8 mouse cellular contexts compared by ENCODE assay signal in genomic region chr12:112743168-112743975, GRCm38 (mm10). TPM values are rescaled to one million over a fixed set of nuclear protein-coding genes. Genes with fewer than 3 reads are reported as not detected.
A peak's percentile ranks its signal among the peaks of the same experiment; 100 is the strongest.
DNase-seq lines count a peak whose midpoint lies in the region; ATAC-seq and TF ChIP-seq lines count a peak whose summit lies in the region.

No protein-coding gene starts in this region.

- H3K4me1 ChIP-seq in CH12.LX (ENCODE audit: control insufficient read depth in 1 of 2, insufficient read depth in 2 of 2), result peaks cover 28 to 54% of the 10 kb centered on the region in 2 experiments
- H3K4me1 ChIP-seq in brown adipose tissue, adult 24 weeks (ENCODE audit: control insufficient read depth, insufficient read depth, insufficient read length, low read length), result peaks cover 5% of the 10 kb centered on the region
- H3K4me1 ChIP-seq in forebrain, embryonic 12.5 days, result peaks cover 19% of the 10 kb centered on the region
- peaks cover 11% of the 10 kb centered on the region; the same call in 1 of the 2 replicates for H3K4me1 ChIP-seq in heart, postnatal 0 days (ENCODE audit: control insufficient read depth, insufficient read depth)
- H3K4me1 ChIP-seq in liver, postnatal 0 days (ENCODE audit: insufficient read depth), result peaks cover 3% of the 10 kb centered on the region; the same call in 1 of the 2 replicates
- peaks cover 22% of the 10 kb centered on the region for H3K4me1 ChIP-seq in neural tube, embryonic 15.5 days

- in situ Hi-C loops in CH12.LX (cut with MboI; ENCODE audit: low pct_ligation_motif_present, low pct_unique_long_range_greater_than_20kb, low sequenced_read_pairs), result no loop called here

- H3K79me2 ChIP-seq in CH12.LX (replicated peaks; ENCODE audit: control insufficient read depth, extremely low read depth, insufficient read depth, poor library complexity, severe bottlenecking), result no peaks in the 10 kb centered on the region

- peak overlapping the region; percentile 48 to 65 (median 63) for H3K4me3 ChIP-seq in CH12.LX (replicated peaks in 1 of 3; ENCODE audit: low read depth in 2 of 3, low read length in 2 of 3, poor library complexity in 1 of 3)
- H3K4me3 ChIP-seq in brown adipose tissue, adult 24 weeks (ENCODE audit: insufficient read depth, low read depth, low read length), result peak overlapping the region; percentile 55
- no peak overlapping the region for H3K4me3 ChIP-seq in forebrain, embryonic 12.5 days (replicated peaks)
- no peak overlapping the region for H3K4me3 ChIP-seq in heart, postnatal 0 days (ENCODE audit: low read depth, low read length)
- H3K4me3 ChIP-seq in liver, postnatal 0 days (ENCODE audit: low read depth, low read length), result no peak overlapping the region
- no peak overlapping the region for H3K4me3 ChIP-seq in neural tube, embryonic 15.5 days (replicated peaks)

- TF ChIP-seq RAD21 in CH12.LX (IDR thresholded peaks at IDR 0.05; ENCODE audit: low read depth, low read length), result peak; percentile 52

- peak overlapping the region; percentile 69 for H3K9ac ChIP-seq in CH12.LX (ENCODE audit: insufficient read depth, low read depth)
- no peak overlapping the region for H3K9ac ChIP-seq in forebrain, embryonic 12.5 days
- H3K9ac ChIP-seq in heart, postnatal 0 days (replicated peaks; ENCODE audit: low read depth, low read length), result 0 out of 2 replicates have a peak overlapping the region, but pooled peaks have one; percentile 13
- H3K9ac ChIP-seq in liver, postnatal 0 days (replicated peaks), result no peak overlapping the region
- H3K9ac ChIP-seq in neural tube, embryonic 15.5 days (replicated peaks), result no peak overlapping the region; the same call in 1 of the 2 replicates

- H3K27ac ChIP-seq in CH12.LX (ENCODE audit: insufficient read depth, low read depth), result peak overlapping the region; percentile 78
- peak overlapping the region; percentile 90 for H3K27ac ChIP-seq in brown adipose tissue, adult 24 weeks (replicated peaks; ENCODE audit: low read depth, low read length)
- H3K27ac ChIP-seq in forebrain, embryonic 12.5 days, result no peak overlapping the region
- peak overlapping the region; percentile 79 for H3K27ac ChIP-seq in heart, postnatal 0 days (ENCODE audit: low read depth)
- no peak overlapping the region for H3K27ac ChIP-seq in liver, postnatal 0 days (ENCODE audit: low read depth)
- H3K27ac ChIP-seq in neural tube, embryonic 15.5 days (replicated peaks), result peak overlapping the region; percentile 56

- H3K27me3 ChIP-seq in CH12.LX (replicated peaks), result no peaks in the 10 kb centered on the region
- H3K27me3 ChIP-seq in forebrain, embryonic 12.5 days, result no peaks in the 10 kb centered on the region
- no peaks in the 10 kb centered on the region for H3K27me3 ChIP-seq in heart, postnatal 0 days (ENCODE audit: control insufficient read depth, insufficient read depth, low read length)
- no peaks in the 10 kb centered on the region for H3K27me3 ChIP-seq in liver, postnatal 0 days (ENCODE audit: insufficient read depth, low read length)
- H3K27me3 ChIP-seq in neural tube, embryonic 15.5 days (replicated peaks), result no peaks in the 10 kb centered on the region

- peak; percentile 82 to 94 for TF ChIP-seq CTCF in CH12.LX (conservative IDR thresholded peaks at IDR 0.05 in 1 of 2, IDR thresholded peaks at IDR 0.05 in 1 of 2; ENCODE audit: low read depth in 2 of 2, low read length in 2 of 2)
- peak; percentile 92 for TF ChIP-seq CTCF in heart, postnatal 0 days (IDR thresholded peaks at IDR 0.05; ENCODE audit: low read depth)
- TF ChIP-seq CTCF in liver, postnatal 0 days (IDR thresholded peaks at IDR 0.05; ENCODE audit: low read depth), result peak; percentile 89

- ATAC-seq in forebrain, embryonic 12.5 days (ENCODE audit: low FRiP score), result peak; percentile 64
- ATAC-seq in heart, postnatal 0 days (ENCODE audit: insufficient read depth, low read depth), result peak; percentile 84
- peak; percentile 77 for ATAC-seq in liver, postnatal 0 days
- ATAC-seq in neural tube, embryonic 15.5 days (ENCODE audit: low FRiP score), result peak; percentile 53; the same call in 1 of the 2 replicates

- 61% methylated on average over 25 of the region's 25 CpGs for WGBS in forebrain, embryonic 12.5 days
- WGBS in heart, postnatal 0 days, result 37% methylated on average over 25 of the region's 25 CpGs
- 42% methylated on average over 25 of the region's 25 CpGs for WGBS in liver, postnatal 0 days (ENCODE audit: insufficient replicate concordance)
- WGBS in neural tube, embryonic 15.5 days, result 59% methylated on average over 25 of the region's 25 CpGs

- peak; percentile 93 for DNase-seq in CH12.LX (ENCODE audit: extremely low read depth)
- peak; percentile 82 for DNase-seq in heart, postnatal 0 days (ENCODE audit: low spot score)
- DNase-seq in kidney, postnatal 4 days, result peak; percentile 85 to 92
- peak; percentile 77 for DNase-seq in liver, postnatal 0 days
- peak; percentile 62 to 67 for DNase-seq in thymus, adult 18-20 months

- dilution Hi-C loops in CH12.LX (cut with MboI; ENCODE audit: extremely low pct_ligation_motif_present, extremely low pct_unique_long_range_greater_than_20kb, low sequenced_read_pairs), result loop anchor here (10.0 kb wide), 1 partner anchor 71 kb away; no protein-coding TSS in a partner anchor

- peak overlapping the region; percentile 30 for H3K4me2 ChIP-seq in CH12.LX (ENCODE audit: insufficient read depth, low read depth, poor library complexity, severe bottlenecking)
- H3K4me2 ChIP-seq in forebrain, embryonic 12.5 days, result no peak overlapping the region
- 0 out of 2 replicates have a peak overlapping the region, but pooled peaks have one; percentile 4 for H3K4me2 ChIP-seq in heart, postnatal 0 days (ENCODE audit: low read depth, low read length)
- peak overlapping the region; percentile 33; the same call in 1 of the 2 replicates for H3K4me2 ChIP-seq in liver, postnatal 0 days (ENCODE audit: low read depth, low read length)
- H3K4me2 ChIP-seq in neural tube, embryonic 15.5 days, result no peak overlapping the region

- 0 out of 2 replicates have a peak, but pooled peaks have one; percentile 3 for TF ChIP-seq EP300 in CH12.LX (IDR thresholded peaks at IDR 0.05; ENCODE audit: low read length)
- TF ChIP-seq EP300 in heart, postnatal 0 days (IDR thresholded peaks at IDR 0.05; ENCODE audit: low read depth), result no peak
- TF ChIP-seq EP300 in liver, postnatal 0 days (IDR thresholded peaks at IDR 0.05; ENCODE audit: low read depth), result no peak

- peaks cover 17 to 45% of the 10 kb centered on the region in 2 experiments for H3K36me3 ChIP-seq in CH12.LX (replicated peaks in 1 of 2; ENCODE audit: control insufficient read depth in 1 of 2, insufficient read depth in 1 of 2, low read length in 1 of 2)
- H3K36me3 ChIP-seq in forebrain, embryonic 12.5 days (replicated peaks), result peaks cover 39% of the 10 kb centered on the region
- H3K36me3 ChIP-seq in heart, postnatal 0 days (replicated peaks; ENCODE audit: control insufficient read depth, insufficient read depth, low read length), result 0 out of 2 replicates have a peak, but pooled peaks cover 4% of the 10 kb centered on the region
- no peaks in the 10 kb centered on the region for H3K36me3 ChIP-seq in liver, postnatal 0 days (replicated peaks; ENCODE audit: insufficient read depth, low read length)
- H3K36me3 ChIP-seq in neural tube, embryonic 15.5 days, result peaks cover 47% of the 10 kb centered on the region

- peak; percentile 62 for TF ChIP-seq POLR2A in CH12.LX (IDR thresholded peaks at IDR 0.05; ENCODE audit: low read depth, low read length)

- no peaks in the 10 kb centered on the region for H3K9me3 ChIP-seq in CH12.LX (replicated peaks; ENCODE audit: low read length)
- no peaks in the 10 kb centered on the region for H3K9me3 ChIP-seq in forebrain, embryonic 12.5 days
- no peaks in the 10 kb centered on the region for H3K9me3 ChIP-seq in heart, postnatal 0 days (replicated peaks; ENCODE audit: control insufficient read depth, low read length)
- no peaks in the 10 kb centered on the region for H3K9me3 ChIP-seq in liver, postnatal 0 days (ENCODE audit: low read length)
- no peaks in the 10 kb centered on the region for H3K9me3 ChIP-seq in neural tube, embryonic 15.5 days (replicated peaks)

RNA-seq across cellular contexts. Expression of gene Pld4, which starts 17.1 kb away (rescaled TPM):
- total RNA-seq in CH12.LX (2012; rRNA removed), result 149 and 155 TPM in 2 replicates
- 112 and 117 TPM in 2 replicates for total RNA-seq in CH12.LX (2014; rRNA removed)
- 196 and 226 TPM in 2 replicates for polyA plus RNA-seq in CH12.LX (2012; ENCODE audit: insufficient read length, low read depth)
- polyA plus RNA-seq in brown adipose tissue, adult 24 weeks (2012; ENCODE audit: insufficient read depth, insufficient read length, missing spikeins), result 7.5 and 9.4 TPM in 2 replicates
- polyA plus RNA-seq in forebrain, embryonic 12.5 days (2016; fragmentation: Nextera tagmentation; extraction: Ambion mirVana), result 3.6 and 3.9 TPM in 2 replicates
- total RNA-seq in heart, postnatal 0 days (2014; rRNA removed; ENCODE audit: low replicate concordance), result 6.8 and 7.2 TPM in 2 replicates
- 3.4 and 4.7 TPM in 2 replicates for polyA plus RNA-seq in heart, postnatal 0 days (2015; fragmentation: Nextera tagmentation; extraction: Ambion mirVana)
- polyA plus RNA-seq in liver, postnatal 0 days (2015; fragmentation: Nextera tagmentation; extraction: Ambion mirVana), result 20.9 and 22.4 TPM in 2 replicates
- polyA plus RNA-seq in neural tube, embryonic 15.5 days (2015; fragmentation: Nextera tagmentation; extraction: Ambion mirVana), result 8.4 and 42.0 TPM in 2 replicates

RNA-seq across cellular contexts. Expression of gene Cep170b, which starts 23.1 kb away (rescaled TPM):
- total RNA-seq in CH12.LX (2012; rRNA removed) (30.6 and 39.1 TPM in 2 replicates), CH12.LX (2014; rRNA removed) (44.4 and 48.1 TPM in 2 replicates)
- 44.4 and 63.1 TPM in 2 replicates for polyA plus RNA-seq in CH12.LX (2012; ENCODE audit: insufficient read length, low read depth)
- 1.6 and 1.8 TPM in 2 replicates for polyA plus RNA-seq in brown adipose tissue, adult 24 weeks (2012; ENCODE audit: insufficient read depth, insufficient read length, missing spikeins)
- 14.4 and 16.3 TPM in 2 replicates for polyA plus RNA-seq in forebrain, embryonic 12.5 days (2016; fragmentation: Nextera tagmentation; extraction: Ambion mirVana)
- total RNA-seq in heart, postnatal 0 days (2014; rRNA removed; ENCODE audit: low replicate concordance), result 10.1 and 17.6 TPM in 2 replicates
- 1.8 and 2.4 TPM in 2 replicates for polyA plus RNA-seq in heart, postnatal 0 days (2015; fragmentation: Nextera tagmentation; extraction: Ambion mirVana)
- 4.0 and 4.8 TPM in 2 replicates for polyA plus RNA-seq in liver, postnatal 0 days (2015; fragmentation: Nextera tagmentation; extraction: Ambion mirVana)
- polyA plus RNA-seq in neural tube, embryonic 15.5 days (2015; fragmentation: Nextera tagmentation; extraction: Ambion mirVana), result 34.7 and 43.3 TPM in 2 replicates

RNA-seq across cellular contexts. Expression of gene Ahnak2, which starts 59.1 kb away (rescaled TPM):
- total RNA-seq in CH12.LX (2012; rRNA removed), result 16.2 and 27.7 TPM in 2 replicates
- 2.0 and 3.1 TPM in 2 replicates for total RNA-seq in CH12.LX (2014; rRNA removed)
- 14.4 and 14.6 TPM in 2 replicates for polyA plus RNA-seq in CH12.LX (2012; ENCODE audit: insufficient read length, low read depth)
- 2.9 and 3.2 TPM in 2 replicates for polyA plus RNA-seq in brown adipose tissue, adult 24 weeks (2012; ENCODE audit: insufficient read depth, insufficient read length, missing spikeins)
- polyA plus RNA-seq in forebrain, embryonic 12.5 days (2016; fragmentation: Nextera tagmentation; extraction: Ambion mirVana), result 0.05 and 0.19 TPM in 2 replicates
- 6.8 and 10.5 TPM in 2 replicates for total RNA-seq in heart, postnatal 0 days (2014; rRNA removed; ENCODE audit: low replicate concordance)
- polyA plus RNA-seq in heart, postnatal 0 days (2015; fragmentation: Nextera tagmentation; extraction: Ambion mirVana), result 2.3 and 2.4 TPM in 2 replicates
- polyA plus RNA-seq in liver, postnatal 0 days (2015; fragmentation: Nextera tagmentation; extraction: Ambion mirVana), result 0.22 and 0.36 TPM in 2 replicates
- polyA plus RNA-seq in neural tube, embryonic 15.5 days (2015; fragmentation: Nextera tagmentation; extraction: Ambion mirVana), result 4.5 and 5.7 TPM in 2 replicates

Comparison
In these comparisons a context has a peak if more than half of its experiments do, and no peak if none do; other contexts are left out.
1. H3K27ac ChIP-seq: peak in CH12.LX (single experiment), brown adipose tissue, adult 24 weeks (single experiment), heart, postnatal 0 days (single experiment) and neural tube, embryonic 15.5 days (single experiment); none in forebrain, embryonic 12.5 days (single experiment) and liver, postnatal 0 days (single experiment).
2. H3K4me2 ChIP-seq: peak in CH12.LX (single experiment), heart, postnatal 0 days (single experiment) and liver, postnatal 0 days (single experiment); none in forebrain, embryonic 12.5 days (single experiment) and neural tube, embryonic 15.5 days (single experiment).
3. H3K4me3 ChIP-seq: peak in CH12.LX (3 of 3) and brown adipose tissue, adult 24 weeks (single experiment); none in forebrain, embryonic 12.5 days (single experiment), heart, postnatal 0 days (single experiment), liver, postnatal 0 days (single experiment) and neural tube, embryonic 15.5 days (single experiment).
4. H3K9ac ChIP-seq: peak in CH12.LX (single experiment) and heart, postnatal 0 days (single experiment); none in forebrain, embryonic 12.5 days (single experiment), liver, postnatal 0 days (single experiment) and neural tube, embryonic 15.5 days (single experiment).
5. Peak in every context shown above with its lines, with median percentiles within 50 percentile points of each other: DNase-seq, CTCF ChIP-seq and ATAC-seq.